Mouse (Mus musculus): ENCODE results near the gene Gm20708.
"Not testable (repeated sequence)": the region's sequence is repeated elsewhere in the genome, so short reads cannot be mapped to it uniquely, and the experiment has no call there.

Gm20708 gene

DNA sequence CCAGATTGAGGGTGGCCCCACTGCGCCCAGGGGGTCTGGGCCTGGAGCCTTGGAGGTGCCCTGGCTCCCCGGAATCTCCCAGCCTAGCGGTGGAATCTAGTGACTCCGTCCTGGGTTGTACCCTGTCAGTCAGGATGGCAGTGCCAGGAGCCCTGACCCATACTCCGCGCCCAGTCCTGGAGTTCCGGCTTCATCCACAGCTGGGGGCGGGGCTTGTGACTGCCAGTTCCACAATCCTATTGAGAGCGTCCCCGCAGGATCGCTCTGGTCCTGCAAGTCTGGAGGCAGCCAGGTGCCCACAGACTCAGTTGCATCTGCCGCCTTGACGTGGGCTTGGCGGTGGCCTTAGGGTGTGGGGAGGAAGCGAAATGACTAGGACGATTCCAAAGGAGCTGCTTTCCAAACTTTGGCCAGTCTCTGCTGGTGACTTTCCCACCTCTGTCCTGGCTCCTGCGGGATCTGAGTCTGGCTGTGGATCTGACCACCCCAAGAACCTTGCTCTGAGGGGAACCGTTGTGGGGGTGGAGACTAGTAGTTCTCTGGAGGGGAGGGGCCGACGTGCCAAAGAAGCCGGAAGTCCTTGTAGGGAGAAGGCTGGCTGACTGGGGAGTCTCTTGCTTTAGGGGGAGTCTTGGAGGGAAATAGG is 1.1 kb downstream of the Gm20708 start:
- DNase-seq (ENCODE audit: low read depth, low spot score) = peak; percentile 91

GRCm38 (mm10) chr11:117813867-117814266 is 4.4 kb downstream of the Gm20708 start:
- no peak for DNase-seq (ENCODE audit: low read depth, low spot score)

GRCm38 (mm10) chr11:117814704-117815366 is 5.4 kb downstream of the Gm20708 start:
- DNase-seq (ENCODE audit: low read depth, low spot score) = no peak

GRCm38 (mm10) chr11:117815850-117816249 is 6.4 kb downstream of the Gm20708 start:
- DNase-seq (ENCODE audit: low read depth, low spot score) = not testable (repeated sequence)

GRCm38 (mm10) chr11:117816389-117816996 is 7.0 kb downstream of the Gm20708 start:
- no peak for DNase-seq (ENCODE audit: low read depth, low spot score)

DNA sequence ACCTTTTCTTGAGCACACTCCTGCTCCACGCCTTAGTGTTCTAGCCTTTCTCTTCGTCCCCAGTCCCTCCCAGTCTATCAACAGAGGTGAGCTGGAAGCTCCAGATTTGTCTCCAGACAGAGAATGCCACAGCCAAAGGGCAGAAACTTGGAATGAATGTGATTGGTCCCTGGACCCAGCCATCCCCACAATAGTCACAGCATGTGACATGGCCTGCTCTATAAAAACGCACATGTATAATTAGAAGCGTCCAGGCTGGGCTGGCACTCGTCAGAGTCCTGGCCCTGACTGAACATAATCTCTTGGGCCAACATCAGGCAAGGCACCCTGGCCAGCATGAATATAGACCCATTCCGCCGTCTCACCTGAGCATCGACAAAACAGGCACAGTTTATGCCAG is 9.6 kb downstream of the Gm20708 start:
- no peak for DNase-seq (ENCODE audit: low read depth, low spot score)

GRCm38 (mm10) chr11:117820173-117820572 is 10.7 kb downstream of the Gm20708 start:
- no peak for DNase-seq (ENCODE audit: low read depth, low spot score)

- no peak for DNase-seq (ENCODE audit: low read depth, low spot score)
These were observed 12.4 kb downstream of the Gm20708 start for GRCm38 (mm10) chr11:117821868-117822267.

- DNase-seq (ENCODE audit: low read depth, low spot score) = peak; percentile 63
These were observed 13.3 kb downstream of the Gm20708 start for GRCm38 (mm10) chr11:117822728-117823241.

DNA sequence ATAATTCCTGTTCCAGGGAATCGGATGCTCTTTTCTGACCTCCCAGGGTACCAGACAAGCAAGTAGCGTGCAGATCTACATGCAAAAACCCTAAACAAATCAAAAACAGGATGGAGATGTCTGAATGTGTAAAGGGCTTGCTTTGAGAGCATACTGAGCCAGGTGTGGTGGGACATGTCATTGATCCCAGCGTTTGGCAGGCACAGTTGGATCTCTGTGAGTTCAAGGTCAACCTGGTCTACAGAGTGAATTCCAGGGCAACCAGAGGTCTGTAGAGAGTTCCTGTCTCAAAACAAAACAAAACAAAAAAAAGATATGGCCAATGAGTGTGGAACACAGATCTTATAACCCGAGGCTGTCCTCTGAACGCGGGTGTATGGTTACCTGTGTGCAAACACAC is 13.9 kb downstream of the Gm20708 start:
- peak; percentile 54 for DNase-seq (ENCODE audit: low read depth, low spot score)

- peak; percentile 75 for DNase-seq (ENCODE audit: low read depth, low spot score)
These were observed 14.8 kb downstream of the Gm20708 start for GRCm38 (mm10) chr11:117824060-117824969.

GRCm38 (mm10) chr11:117825333-117826101 is 16.0 kb downstream of the Gm20708 start, which contains the start of the genes Afmid and Tk1:
Afmid (plus strand) TSS chr11:117825924.
Tk1 (minus strand) TSS chr11:117826092.
- peak; percentile 94 for DNase-seq (ENCODE audit: low read depth, low spot score)

DNA sequence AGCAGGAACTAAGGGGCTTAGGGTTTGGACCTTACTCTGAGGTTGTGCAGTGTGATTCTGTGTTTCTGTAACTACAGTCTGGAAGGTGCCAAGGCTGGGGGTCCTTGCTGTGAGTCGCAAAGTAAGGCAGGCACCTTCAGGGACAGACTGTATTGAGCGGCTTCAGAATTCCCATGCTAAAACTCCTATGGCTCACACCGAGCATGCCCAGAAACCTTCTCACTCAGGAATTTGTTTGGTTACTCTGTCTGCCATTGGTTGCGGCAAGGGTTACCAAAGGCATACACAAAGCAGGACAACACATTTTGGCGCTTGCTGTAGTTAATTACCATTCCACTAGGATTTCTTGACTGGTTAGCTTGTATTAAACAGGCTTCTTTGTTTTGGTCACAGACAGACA is 16.7 kb downstream of the Gm20708 start:
- peak; percentile 74 for DNase-seq (ENCODE audit: low read depth, low spot score)

- DNase-seq (ENCODE audit: low read depth, low spot score) = no peak
These were observed 17.4 kb downstream of the Gm20708 start for GRCm38 (mm10) chr11:117826916-117827315.

DNA sequence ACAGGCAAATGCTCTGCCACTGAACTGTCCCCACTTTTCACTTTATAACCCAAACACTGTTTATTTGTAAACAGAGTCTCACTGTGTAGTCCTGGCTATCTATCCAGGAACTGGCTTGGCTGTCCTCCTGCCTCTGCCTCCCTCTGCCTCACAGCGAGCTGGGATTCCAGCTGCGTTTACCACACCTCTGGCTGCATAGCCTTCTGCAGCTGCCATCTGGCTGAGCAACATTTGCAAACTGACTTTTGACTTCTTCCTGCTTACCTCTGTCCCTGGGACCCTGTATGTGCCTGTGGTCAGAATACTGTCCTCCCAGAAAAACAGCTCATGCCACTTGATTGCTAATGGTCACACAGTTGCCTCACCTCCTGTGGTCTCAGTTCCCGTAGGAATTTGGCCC is 17.9 kb downstream of the Gm20708 start:
- no peak for DNase-seq (ENCODE audit: low read depth, low spot score)

DNA sequence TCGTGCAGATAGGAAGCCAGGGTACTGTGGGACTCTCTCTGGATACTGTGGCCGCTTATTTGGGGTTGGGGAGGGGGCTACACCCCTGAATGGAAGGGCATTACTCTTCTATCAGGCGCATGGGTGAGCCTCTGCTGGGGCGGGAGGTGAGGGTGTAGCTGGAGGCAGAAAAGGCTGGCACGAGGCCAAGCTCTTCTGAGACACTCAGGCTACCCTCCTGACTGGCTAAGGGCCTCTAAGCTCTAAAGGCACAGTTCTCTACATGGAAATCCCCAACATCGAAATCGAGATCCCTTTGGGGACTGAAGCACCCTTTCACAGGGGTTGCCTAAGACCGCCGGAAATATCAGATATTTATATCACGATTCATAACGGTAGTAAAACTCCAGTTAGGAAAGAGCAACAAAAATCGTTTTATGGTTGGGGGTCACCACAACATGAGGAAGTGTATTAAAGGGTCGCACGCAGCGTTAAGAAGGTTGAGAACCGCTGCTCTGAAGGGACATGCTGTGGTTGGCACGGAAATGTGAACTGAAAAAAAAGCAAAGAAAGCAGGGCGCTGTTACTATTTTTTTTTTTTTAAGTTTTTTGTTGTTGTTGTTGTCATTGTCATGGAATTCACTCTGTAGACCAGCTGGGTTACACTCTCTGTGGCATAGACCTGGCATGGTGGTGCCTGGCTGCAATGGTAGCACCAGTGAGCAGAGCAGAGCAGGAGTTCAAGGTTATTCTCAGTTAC is 18.9 kb downstream of the Gm20708 start:
- no peak for DNase-seq (ENCODE audit: low read depth, low spot score)

DNA sequence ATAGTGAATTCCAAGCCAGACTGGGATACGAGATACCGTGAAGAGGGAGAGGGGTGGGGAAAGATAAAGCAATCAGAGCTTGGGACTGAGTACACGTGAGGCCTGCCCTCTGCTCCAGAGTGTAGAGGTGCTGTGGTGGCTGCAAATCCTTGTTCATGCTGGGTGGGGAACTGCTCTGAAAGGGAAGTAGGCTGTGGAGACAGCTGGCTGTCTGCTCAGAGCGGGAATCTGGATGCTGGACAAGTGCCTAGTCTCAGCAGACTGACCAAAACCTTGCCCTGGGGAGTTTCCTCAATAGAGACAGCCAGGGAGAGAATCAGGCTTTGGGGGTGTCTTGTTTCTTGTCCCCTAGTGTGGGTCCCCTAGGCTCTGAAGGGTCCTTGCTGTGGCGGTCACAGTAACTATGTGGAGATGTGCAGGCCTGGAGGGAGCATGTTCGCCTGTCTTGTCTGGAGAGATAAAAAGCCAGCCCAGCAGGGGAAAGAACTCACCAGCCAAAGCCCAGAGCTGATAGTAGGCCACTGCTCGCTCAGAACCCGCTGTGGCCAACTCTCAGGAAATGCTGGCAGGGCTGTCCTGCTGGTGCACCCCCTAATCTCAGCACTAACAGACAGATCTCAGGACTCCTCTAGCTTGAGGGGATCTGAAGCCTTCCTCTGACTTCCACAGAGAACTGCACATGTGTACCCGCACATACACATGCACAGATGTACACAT is 19.6 kb downstream of the Gm20708 start:
- DNase-seq (ENCODE audit: low read depth, low spot score) = no peak

- DNase-seq (ENCODE audit: low read depth, low spot score) = no peak
These were observed 20.3 kb downstream of the Gm20708 start for GRCm38 (mm10) chr11:117829671-117830215.

GRCm38 (mm10) chr11:117830401-117830800 is 20.9 kb downstream of the Gm20708 start:
- DNase-seq (ENCODE audit: low read depth, low spot score) = no peak
